Mouse (Mus musculus): ENCODE data around the gene Rxfp4. TPM values are rescaled to one million over a fixed set of nuclear protein-coding genes. Genes with fewer than 3 reads are reported as not detected.
A peak's percentile ranks its signal among the peaks of the same experiment; 100 is the strongest.

Gene Rxfp4
- polyA plus RNA-seq, 1 experiment from 2014 or later: not detected

- Histone ChIP-seq H3K36me3 (ENCODE audit: poor library complexity, severe bottlenecking) (peaks cover 90% of the 10 kb centered on the region), H3K9ac (no peak overlapping the region), H3K4me3 (no peak overlapping the region), H3K4me2 (no peak overlapping the region), H3K27me3 (no peaks in the 10 kb centered on the region), H3K9me3 (replicated peaks) (no peaks in the 10 kb centered on the region), H3K4me1 (peaks cover 21% of the 10 kb centered on the region), H3K27ac (no peak overlapping the region)
- ATAC-seq: no peak
- 94% methylated on average over 10 of the region's 10 CpGs for WGBS
Observed at GRCm38 (mm10) chr3:88633056-88633455, 19.9 kb downstream of the Rxfp4 start.

GRCm38 (mm10) chr3:88631921-88632587, 20.9 kb downstream of the Rxfp4 start:
- peak; percentile 20; the same call in 1 of the 2 replicates for ATAC-seq
- H3K27me3 ChIP-seq: no peaks in the 10 kb centered on the region
- H3K27ac ChIP-seq: 0 out of 2 replicates have a peak overlapping the region, but pooled peaks have one; percentile 3
- H3K4me2 ChIP-seq: no peak overlapping the region
- peaks cover 81% of the 10 kb centered on the region for H3K36me3 ChIP-seq (ENCODE audit: poor library complexity, severe bottlenecking)
- 85% methylated on average over 12 of the region's 12 CpGs for WGBS
- no peak overlapping the region; the same call in 1 of the 2 replicates for H3K9ac ChIP-seq
- H3K9me3 ChIP-seq (replicated peaks): no peaks in the 10 kb centered on the region
- H3K4me1 ChIP-seq: peaks cover 28% of the 10 kb centered on the region
- no peak overlapping the region for H3K4me3 ChIP-seq

- Histone ChIP-seq H3K4me3 (no peak overlapping the region), H3K4me2 (no peak overlapping the region), H3K36me3 (ENCODE audit: poor library complexity, severe bottlenecking) (peaks cover 77% of the 10 kb centered on the region), H3K4me1 (peaks cover 40% of the 10 kb centered on the region), H3K9me3 (replicated peaks) (no peaks in the 10 kb centered on the region), H3K27me3 (no peaks in the 10 kb centered on the region), H3K9ac (no peak overlapping the region), H3K27ac (no peak overlapping the region)
- 65% methylated on average over 6 of the region's 6 CpGs for WGBS
- ATAC-seq: no peak
Observed at GRCm38 (mm10) chr3:88630849-88631341, 22.0 kb downstream of the Rxfp4 start.

- Histone ChIP-seq H3K9ac (no peak overlapping the region), H3K27ac (no peak overlapping the region), H3K36me3 (ENCODE audit: poor library complexity, severe bottlenecking) (peaks cover 76% of the 10 kb centered on the region), H3K4me1 (peaks cover 49% of the 10 kb centered on the region), H3K4me3 (no peak overlapping the region), H3K9me3 (replicated peaks) (no peaks in the 10 kb centered on the region), H3K4me2 (no peak overlapping the region), H3K27me3 (no peaks in the 10 kb centered on the region)
- 80% methylated on average over 9 of the region's 9 CpGs for whole genome bisulfite sequencing
- no peak for ATAC-seq
Observed at GRCm38 (mm10) chr3:88630018-88630417, 22.9 kb downstream of the Rxfp4 start.

DNA sequence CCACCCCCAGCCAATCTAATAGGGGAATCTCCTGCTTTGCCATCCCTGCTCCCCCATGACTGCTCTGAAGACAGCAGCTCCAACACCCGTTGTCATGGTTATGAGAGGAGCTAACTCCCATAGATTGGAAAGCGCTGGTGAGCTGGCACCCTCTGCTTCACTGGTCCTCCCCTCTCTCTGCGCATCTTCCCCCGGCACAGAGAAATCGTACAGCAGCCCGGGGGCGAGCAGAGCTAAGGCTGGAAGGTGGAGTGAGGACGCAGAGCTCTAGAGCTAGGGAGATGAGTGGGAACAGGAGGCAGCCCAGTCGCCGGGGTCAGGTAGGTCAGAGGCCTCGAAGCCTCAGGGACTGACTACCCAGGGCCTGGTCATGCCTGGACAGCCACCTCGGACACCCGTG, 23.7 kb downstream of the Rxfp4 start:
- Histone ChIP-seq H3K4me1 (peaks cover 56% of the 10 kb centered on the region), H3K27me3 (no peaks in the 10 kb centered on the region), H3K36me3 (ENCODE audit: poor library complexity, severe bottlenecking) (peaks cover 70% of the 10 kb centered on the region), H3K4me2 (no peak overlapping the region), H3K9ac (no peak overlapping the region), H3K9me3 (replicated peaks) (no peaks in the 10 kb centered on the region), H3K4me3 (no peak overlapping the region), H3K27ac (no peak overlapping the region)
- ATAC-seq: no peak
- WGBS: 77% methylated on average over 13 of the region's 13 CpGs

GRCm38 (mm10) chr3:88628766-88629165, 24.2 kb downstream of the Rxfp4 start:
- no peak overlapping the region for H3K9ac ChIP-seq
- no peak overlapping the region for H3K4me3 ChIP-seq
- WGBS: 77% methylated on average over 4 of the region's 4 CpGs
- no peak overlapping the region for H3K27ac ChIP-seq
- ATAC-seq: no peak
- H3K27me3 ChIP-seq: no peaks in the 10 kb centered on the region
- H3K9me3 ChIP-seq (replicated peaks): no peaks in the 10 kb centered on the region
- peaks cover 66% of the 10 kb centered on the region for H3K36me3 ChIP-seq (ENCODE audit: poor library complexity, severe bottlenecking)
- H3K4me2 ChIP-seq: no peak overlapping the region
- H3K4me1 ChIP-seq: peaks cover 61% of the 10 kb centered on the region

- no peak for ATAC-seq
- H3K27me3 ChIP-seq: no peaks in the 10 kb centered on the region
- H3K4me3 ChIP-seq: no peak overlapping the region
- H3K4me1 ChIP-seq: peaks cover 65% of the 10 kb centered on the region
- H3K27ac ChIP-seq: no peak overlapping the region
- H3K36me3 ChIP-seq (ENCODE audit: poor library complexity, severe bottlenecking): peaks cover 53% of the 10 kb centered on the region
- no peak overlapping the region for H3K9ac ChIP-seq
- H3K9me3 ChIP-seq (replicated peaks): no peaks in the 10 kb centered on the region
- H3K4me2 ChIP-seq: no peak overlapping the region
- 92% methylated on average over 2 of the region's 2 CpGs for WGBS
Observed at GRCm38 (mm10) chr3:88627535-88627934, 25.4 kb downstream of the Rxfp4 start.

- Histone ChIP-seq H3K27ac (no peak overlapping the region), H3K9me3 (replicated peaks) (no peaks in the 10 kb centered on the region), H3K4me2 (peak overlapping the region; percentile 81; the same call in 1 of the 2 replicates), H3K27me3 (no peaks in the 10 kb centered on the region), H3K9ac (no peak overlapping the region), H3K4me3 (no peak overlapping the region), H3K4me1 (peaks cover 65% of the 10 kb centered on the region), H3K36me3 (ENCODE audit: poor library complexity, severe bottlenecking) (peaks cover 49% of the 10 kb centered on the region)
- WGBS: 74% methylated on average over 4 of the region's 4 CpGs
- no peak for ATAC-seq
Observed at GRCm38 (mm10) chr3:88627114-88627513, 25.8 kb downstream of the Rxfp4 start.

DNA sequence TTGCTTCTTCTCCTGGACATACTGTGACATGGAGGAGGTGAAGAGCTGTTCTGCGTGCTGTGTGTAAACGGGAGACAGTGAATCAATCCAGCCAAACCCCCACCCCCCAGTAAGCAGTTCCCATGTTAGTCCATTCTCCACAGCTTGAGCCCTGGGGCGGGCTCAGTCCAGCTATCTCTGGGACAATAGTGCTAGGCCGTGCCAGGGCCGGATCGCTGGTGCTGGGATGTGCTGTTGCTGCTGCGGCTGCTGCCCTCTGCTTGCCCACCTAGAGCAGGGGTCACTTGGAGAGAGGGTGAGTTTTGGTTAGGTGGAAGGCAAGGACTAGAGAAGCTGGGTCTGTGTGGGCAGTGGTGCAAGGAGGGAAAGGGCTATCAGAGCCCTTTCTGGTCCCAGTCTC, 26.6 kb downstream of the Rxfp4 start:
- WGBS: 78% methylated on average over 7 of the region's 7 CpGs
- Histone ChIP-seq H3K4me1 (peaks cover 65% of the 10 kb centered on the region), H3K27ac (peak overlapping the region; percentile 32; the same call in 1 of the 2 replicates), H3K4me3 (no peak overlapping the region), H3K9ac (peak overlapping the region; percentile 3), H3K27me3 (no peaks in the 10 kb centered on the region), H3K36me3 (ENCODE audit: poor library complexity, severe bottlenecking) (peaks cover 41% of the 10 kb centered on the region), H3K9me3 (replicated peaks) (no peaks in the 10 kb centered on the region), H3K4me2 (peak overlapping the region; percentile 81)
- ATAC-seq: no peak

DNA sequence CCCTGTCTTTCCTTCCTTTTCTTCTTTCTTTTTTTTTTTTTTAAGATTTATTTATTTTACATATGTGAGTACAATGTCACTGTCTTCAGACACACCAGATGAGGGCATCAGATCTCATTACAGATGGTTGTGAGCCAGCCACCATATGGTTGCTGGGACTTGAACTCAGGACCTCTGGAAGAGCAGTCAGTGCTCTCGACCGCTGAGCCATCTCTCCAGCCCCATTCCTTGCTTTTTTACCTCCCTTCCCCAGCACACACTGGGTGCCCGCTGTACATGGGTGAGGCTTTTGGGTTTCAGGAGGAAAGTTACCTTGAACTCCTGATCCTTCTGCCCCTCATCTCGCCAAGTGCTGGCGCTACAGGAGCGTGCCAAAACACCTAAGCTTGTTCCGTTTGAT, 27.4 kb downstream of the Rxfp4 start:
- peak overlapping the region; percentile 81 for H3K4me2 ChIP-seq
- ATAC-seq: no peak
- no peak overlapping the region for H3K4me3 ChIP-seq
- peaks cover 61% of the 10 kb centered on the region for H3K4me1 ChIP-seq
- peak overlapping the region; percentile 99; the same call in 1 of the 2 replicates for H3K9ac ChIP-seq
- WGBS: 93% methylated on average over 7 of the region's 7 CpGs
- peaks cover 33% of the 10 kb centered on the region for H3K36me3 ChIP-seq (ENCODE audit: poor library complexity, severe bottlenecking)
- H3K27ac ChIP-seq: no peak overlapping the region; the same call in 1 of the 2 replicates
- no peaks in the 10 kb centered on the region for H3K27me3 ChIP-seq
- no peaks in the 10 kb centered on the region for H3K9me3 ChIP-seq (replicated peaks)

DNA sequence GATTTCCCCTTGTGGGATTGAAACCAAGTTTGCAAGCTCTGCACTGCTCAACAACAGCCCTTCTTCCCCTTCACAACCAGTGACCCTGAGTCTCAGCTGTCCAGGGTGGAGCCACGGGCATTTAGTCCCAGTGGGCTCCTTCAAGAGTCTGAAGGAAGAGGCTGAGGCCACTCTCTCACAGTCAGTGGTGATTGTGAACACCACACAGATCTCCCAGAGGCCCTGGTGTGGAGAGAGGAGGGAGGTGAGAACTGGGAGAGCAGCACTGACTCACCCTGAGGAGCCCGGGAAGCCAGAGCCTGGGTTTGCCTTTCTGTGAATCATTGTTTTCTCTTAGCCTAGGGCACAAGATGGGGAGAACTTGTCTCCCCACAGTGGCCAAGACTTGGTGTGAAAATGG, 28.0 kb downstream of the Rxfp4 start:
- H3K4me3 ChIP-seq: peak overlapping the region; percentile 96
- H3K36me3 ChIP-seq (ENCODE audit: poor library complexity, severe bottlenecking): peaks cover 27% of the 10 kb centered on the region
- peak overlapping the region; percentile 99 for H3K27ac ChIP-seq
- WGBS: 72% methylated on average over 2 of the region's 2 CpGs
- peak overlapping the region; percentile 81 for H3K4me2 ChIP-seq
- no peak for ATAC-seq
- peak overlapping the region; percentile 99 for H3K9ac ChIP-seq
- H3K4me1 ChIP-seq: peaks cover 63% of the 10 kb centered on the region
- no peaks in the 10 kb centered on the region for H3K9me3 ChIP-seq (replicated peaks)
- H3K27me3 ChIP-seq: no peaks in the 10 kb centered on the region

GRCm38 (mm10) chr3:88624324-88624723, 28.6 kb downstream of the Rxfp4 start:
- Histone ChIP-seq H3K4me1 (peaks cover 59% of the 10 kb centered on the region), H3K27ac (peak overlapping the region; percentile 99), H3K4me2 (peak overlapping the region; percentile 81), H3K4me3 (peak overlapping the region; percentile 96), H3K36me3 (ENCODE audit: poor library complexity, severe bottlenecking) (peaks cover 21% of the 10 kb centered on the region), H3K9ac (peak overlapping the region; percentile 99), H3K9me3 (replicated peaks) (no peaks in the 10 kb centered on the region), H3K27me3 (no peaks in the 10 kb centered on the region)
- ATAC-seq: peak; percentile 11; the same call in 1 of the 2 replicates
- 8% methylated on average over 4 of the region's 4 CpGs for WGBS

Measured in forebrain, embryonic 13.5 days (tissue).